Mouse (Mus musculus) stomach, embryonic 16.5 days (tissue): ENCODE measurements around the gene Eif1. TPM values are rescaled to one million over a fixed set of nuclear protein-coding genes. Genes with fewer than 3 reads are reported as not detected.
A peak's percentile ranks its signal among the peaks of the same experiment; 100 is the strongest.

Experiments used
- ATAC-seq: fragments of 200-750 bp; cut with Nextera tagmentation; 2 replicates; pipeline ENCODE4 v1.8.0; 2017; ENCODE audit warnings: moderate number of reproducible peaks, moderate TSS enrichment; ENCODE audit not compliant: insufficient read depth, low FRiP score
- H3K27ac ChIP-seq: fragments of 300-500 bp; sonication (generic); 2 replicates; pipeline ENCODE4 v1.5.1; 2014; ENCODE audit warnings: low read length
- H3K27me3 ChIP-seq: fragments of 300-500 bp; sonication (generic); 2 replicates; pipeline ENCODE4 v1.6.1; 2014; ENCODE audit warnings: low read length, control low read depth, mixed read lengths; ENCODE audit not compliant: control insufficient read depth, insufficient read depth
- H3K36me3 ChIP-seq: fragments of 300-500 bp; sonication (generic); 2 replicates; pipeline ENCODE4 v1.6.1; 2014; ENCODE audit warnings: low read length; ENCODE audit not compliant: control insufficient read depth, insufficient read depth
- H3K4me1 ChIP-seq: fragments of 300-500 bp; sonication (generic); 2 replicates; pipeline ENCODE4 v1.6.1; 2014; ENCODE audit warnings: low read length, control low read depth, mixed read lengths; ENCODE audit not compliant: control insufficient read depth, insufficient read depth
- H3K4me2 ChIP-seq: fragments of 300-500 bp; sonication (generic); 2 replicates; pipeline ENCODE4 v1.6.1; 2014; ENCODE audit warnings: low read depth, low read length, mixed read lengths
- H3K4me3 ChIP-seq: fragments of 300-500 bp; sonication (generic); replicated peaks from 2 replicates; pipeline ENCODE4 v1.5.1; 2014; ENCODE audit warnings: mild to moderate bottlenecking, low read length
- H3K9ac ChIP-seq: fragments of 300-500 bp; sonication (generic); 2 replicates; pipeline ENCODE4 v1.6.1; 2014; ENCODE audit warnings: low read length
- H3K9me3 ChIP-seq: fragments of 300-500 bp; sonication (generic); replicated peaks from 2 replicates; pipeline ENCODE4 v1.6.1; 2016; ENCODE audit warnings: low read length, control low read depth; ENCODE audit not compliant: control insufficient read depth
- WGBS: fragments of 180-500 bp; shearing (Covaris S2); extraction: QIAGEN DNeasy Blood & Tissue Kit; methylation state at CpG from one replicate; pipeline ENCODE4 v1.1.7; 2014; 5-methylcytosine and 5-hydroxymethylcytosine counted together
- polyA plus RNA-seq: library from polyadenylated mRNA; unstranded; fragments of >200 nt; fragmentation: Nextera tagmentation; extraction: Ambion mirVana; gene quantifications from 2 replicates; pipeline ENCODE4 v1.2.1, GENCODE M21; 2015

Gene Eif1
- 1,614 and 1,638 TPM in 2 replicates for polyA plus RNA-seq

DNA sequence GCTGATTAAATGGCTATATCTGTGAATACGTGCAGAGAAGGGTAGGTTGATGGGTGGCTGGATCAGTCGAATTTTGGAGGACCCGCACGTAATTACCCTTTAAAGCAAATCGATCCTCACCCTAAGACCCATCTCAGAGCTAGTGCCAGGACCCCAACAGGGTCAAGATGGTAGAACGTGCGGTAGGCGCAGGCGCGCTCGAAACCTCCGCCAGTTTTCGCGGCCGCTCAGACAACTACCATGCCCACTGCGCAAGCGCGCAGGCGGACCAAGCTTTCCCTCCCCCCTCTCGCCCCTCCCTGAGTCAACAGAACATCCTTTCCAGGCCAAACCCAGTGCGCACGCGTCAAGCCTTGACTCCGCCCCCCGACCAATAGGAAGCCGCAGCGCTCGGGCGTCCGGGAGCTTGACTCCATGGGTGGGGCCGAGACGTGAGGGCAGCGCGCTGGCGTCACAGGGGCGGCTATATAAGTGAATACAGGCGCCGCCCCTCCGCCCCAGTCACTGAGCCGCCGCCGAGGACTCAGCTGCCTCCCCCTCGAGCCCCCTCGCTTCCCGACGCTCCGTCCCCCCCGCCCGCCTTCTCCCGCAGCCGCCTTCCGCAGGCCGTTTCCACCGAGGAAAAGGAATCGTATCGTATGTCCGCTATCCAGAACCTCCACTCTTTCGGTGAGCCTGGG is at the start of gene Eif1:
TSS of gene Eif1 (plus strand) at position 394 of the 680 bp plus-strand sequence.
- Histone ChIP-seq H3K27ac (peak within 1 kb of the TSS; percentile 100), H3K36me3 (peaks cover 14% of the 10 kb centered on the region), H3K9ac (peak within 1 kb of the TSS; percentile 98), H3K4me2 (peak within 1 kb of the TSS; percentile 84), H3K4me3 (peak within 1 kb of the TSS; percentile 79), H3K4me1 (peaks cover 3% of the 10 kb centered on the region), H3K9me3 (no peaks in the 10 kb centered on the region), H3K27me3 (no peaks in the 10 kb centered on the region)
- ATAC-seq = peak; percentile 91
- under 1% methylated on average over 56 of the region's 58 CpGs for WGBS

DNA sequence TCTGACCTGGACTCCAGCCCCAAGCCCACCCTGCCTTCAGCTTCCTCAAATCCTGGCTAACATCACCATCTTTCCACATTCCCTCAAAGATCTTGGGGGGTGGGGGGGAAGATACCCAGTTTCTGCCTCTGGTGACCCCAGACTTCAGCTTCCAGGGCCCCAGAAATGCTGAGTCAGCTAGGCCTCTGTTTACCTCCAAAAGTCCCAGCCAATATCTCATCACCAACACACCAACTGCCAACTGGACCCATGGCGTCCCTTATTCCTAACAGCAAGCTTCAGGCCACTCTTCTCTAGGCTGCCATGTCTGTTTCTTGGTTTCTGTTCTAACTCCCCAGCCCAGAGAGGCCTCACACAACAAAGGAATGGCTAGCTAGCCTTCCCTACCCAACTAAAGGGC is 47.8 kb upstream of the Eif1 start:
- H3K27me3 ChIP-seq = no peaks in the 10 kb centered on the region
- peaks cover 3% of the 10 kb centered on the region; the same call in 1 of the 2 replicates for H3K4me1 ChIP-seq
- H3K4me2 ChIP-seq = no peak overlapping the region
- no peaks in the 10 kb centered on the region for H3K9me3 ChIP-seq
- H3K27ac ChIP-seq = no peak overlapping the region
- H3K4me3 ChIP-seq = no peak overlapping the region
- H3K9ac ChIP-seq = no peak overlapping the region
- H3K36me3 ChIP-seq = no peaks in the 10 kb centered on the region
- no peak for ATAC-seq
- WGBS = 86% methylated on average over 1 of the region's 1 CpGs

DNA sequence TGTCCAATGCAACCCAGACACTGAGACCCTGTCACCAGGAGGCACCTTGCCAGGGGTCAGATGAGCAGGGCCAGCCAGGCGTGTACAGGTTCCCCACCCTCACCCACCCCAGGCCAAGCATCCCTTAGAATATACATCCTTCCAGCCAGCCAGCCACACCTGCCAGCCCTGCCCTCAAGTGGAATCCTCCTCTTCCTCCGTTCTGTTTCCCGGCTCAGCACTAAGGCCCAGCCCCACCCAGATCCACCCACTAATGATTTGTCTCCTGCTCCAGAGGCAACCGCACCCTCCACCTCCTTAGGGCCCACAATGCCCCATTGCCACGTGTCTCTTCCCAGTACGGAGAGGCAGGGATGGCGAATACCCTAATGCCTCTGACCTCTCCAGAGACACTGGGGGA is 45.0 kb upstream of the Eif1 start:
- Histone ChIP-seq H3K4me3 (no peak overlapping the region), H3K9me3 (no peaks in the 10 kb centered on the region), H3K4me1 (peaks cover 3% of the 10 kb centered on the region; the same call in 1 of the 2 replicates), H3K27me3 (no peaks in the 10 kb centered on the region), H3K27ac (no peak overlapping the region), H3K4me2 (no peak overlapping the region), H3K9ac (no peak overlapping the region), H3K36me3 (no peaks in the 10 kb centered on the region)
- no peak for ATAC-seq
- WGBS = 52% methylated on average over 7 of the region's 7 CpGs

DNA sequence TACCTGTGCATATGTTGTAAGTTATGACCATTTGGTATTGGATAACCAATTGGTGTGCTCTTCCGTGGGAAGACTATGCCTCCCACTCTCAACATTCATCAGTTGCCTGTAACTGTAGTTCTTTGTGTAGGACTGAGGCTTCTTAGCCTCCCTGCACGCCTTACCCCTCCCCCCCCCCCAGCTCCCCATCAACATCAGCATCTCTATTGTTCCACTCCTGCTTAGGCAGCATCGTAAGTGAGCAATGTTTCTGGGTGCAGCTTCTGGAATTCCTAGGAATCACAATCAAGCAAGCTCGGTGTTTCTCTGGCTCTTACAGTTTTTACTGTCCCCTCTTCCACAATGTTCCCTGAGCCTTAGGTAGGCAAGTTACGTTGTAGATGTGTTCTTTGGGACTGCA is 44.2 kb upstream of the Eif1 start:
- Histone ChIP-seq H3K4me2 (no peak overlapping the region), H3K9ac (no peak overlapping the region), H3K4me3 (no peak overlapping the region), H3K36me3 (no peaks in the 10 kb centered on the region), H3K9me3 (no peaks in the 10 kb centered on the region), H3K27me3 (no peaks in the 10 kb centered on the region), H3K4me1 (peaks cover 3% of the 10 kb centered on the region; the same call in 1 of the 2 replicates), H3K27ac (no peak overlapping the region)
- WGBS = 48% methylated on average over 5 of the region's 5 CpGs
- no peak for ATAC-seq

DNA sequence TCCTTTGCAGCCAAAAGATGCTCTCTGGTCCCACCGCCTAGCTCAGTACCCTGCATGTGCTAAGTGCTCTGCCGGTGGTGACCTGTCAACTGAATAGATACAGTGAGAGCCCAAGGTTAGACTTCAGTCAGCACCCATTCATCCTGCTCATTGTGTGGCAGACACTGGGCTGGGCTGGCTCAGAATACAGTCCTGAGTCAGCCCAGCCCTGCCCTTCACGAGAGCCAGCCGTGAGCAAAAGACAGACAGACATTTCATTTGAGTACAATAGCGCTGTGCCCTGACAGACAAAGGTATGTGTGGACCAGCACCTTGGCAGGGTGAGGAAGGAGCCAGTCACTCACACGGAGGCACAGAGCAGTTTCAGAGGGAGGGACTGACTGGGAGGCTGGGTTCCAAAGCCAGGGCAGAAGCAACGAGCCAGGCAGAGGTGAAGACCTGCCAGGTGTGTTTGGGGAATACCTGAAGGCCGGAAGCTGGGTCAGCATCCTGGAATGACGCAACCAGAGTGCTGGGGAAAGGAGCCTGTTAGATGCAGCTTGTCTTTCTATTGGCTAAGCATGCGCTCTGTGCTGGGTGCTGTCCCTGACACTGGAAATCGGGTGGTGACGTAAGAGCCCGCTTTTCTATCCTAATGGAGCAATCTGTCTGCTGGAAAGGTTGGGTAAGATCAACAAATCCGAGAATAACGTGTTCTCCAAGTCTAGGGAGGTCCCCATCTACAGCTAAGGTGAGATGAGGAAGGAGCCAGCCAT is 41.8 kb upstream of the Eif1 start:
- ATAC-seq = no peak
- Histone ChIP-seq H3K27me3 (no peaks in the 10 kb centered on the region), H3K9ac (no peak overlapping the region), H3K9me3 (no peaks in the 10 kb centered on the region), H3K36me3 (no peaks in the 10 kb centered on the region), H3K4me1 (peaks cover 3% of the 10 kb centered on the region; the same call in 1 of the 2 replicates), H3K4me3 (no peak overlapping the region), H3K27ac (peak overlapping the region; percentile 4; the same call in 1 of the 2 replicates), H3K4me2 (no peak overlapping the region)
- WGBS = 51% methylated on average over 15 of the region's 15 CpGs

DNA sequence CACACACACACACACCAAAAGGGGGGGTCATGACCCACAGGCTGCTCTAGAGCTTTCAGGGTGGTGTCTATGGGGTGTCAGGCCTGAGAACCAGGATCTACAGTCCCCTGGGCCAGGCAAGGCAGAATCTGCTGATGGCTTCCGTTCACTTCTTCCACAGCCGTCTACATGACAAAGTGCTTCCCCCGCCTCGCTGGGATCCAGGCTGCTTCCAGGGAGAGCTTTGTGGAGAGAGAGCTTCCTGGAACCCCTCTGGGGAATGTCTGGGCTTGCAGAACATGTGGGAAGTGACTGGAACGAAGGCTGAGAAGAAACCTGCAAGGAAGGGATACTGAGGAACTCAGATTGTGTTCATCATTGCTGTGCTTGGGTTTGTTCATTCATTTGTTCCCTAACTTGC is 40.9 kb upstream of the Eif1 start:
- WGBS = 38% methylated on average over 5 of the region's 5 CpGs
- no peaks in the 10 kb centered on the region for H3K36me3 ChIP-seq

DNA sequence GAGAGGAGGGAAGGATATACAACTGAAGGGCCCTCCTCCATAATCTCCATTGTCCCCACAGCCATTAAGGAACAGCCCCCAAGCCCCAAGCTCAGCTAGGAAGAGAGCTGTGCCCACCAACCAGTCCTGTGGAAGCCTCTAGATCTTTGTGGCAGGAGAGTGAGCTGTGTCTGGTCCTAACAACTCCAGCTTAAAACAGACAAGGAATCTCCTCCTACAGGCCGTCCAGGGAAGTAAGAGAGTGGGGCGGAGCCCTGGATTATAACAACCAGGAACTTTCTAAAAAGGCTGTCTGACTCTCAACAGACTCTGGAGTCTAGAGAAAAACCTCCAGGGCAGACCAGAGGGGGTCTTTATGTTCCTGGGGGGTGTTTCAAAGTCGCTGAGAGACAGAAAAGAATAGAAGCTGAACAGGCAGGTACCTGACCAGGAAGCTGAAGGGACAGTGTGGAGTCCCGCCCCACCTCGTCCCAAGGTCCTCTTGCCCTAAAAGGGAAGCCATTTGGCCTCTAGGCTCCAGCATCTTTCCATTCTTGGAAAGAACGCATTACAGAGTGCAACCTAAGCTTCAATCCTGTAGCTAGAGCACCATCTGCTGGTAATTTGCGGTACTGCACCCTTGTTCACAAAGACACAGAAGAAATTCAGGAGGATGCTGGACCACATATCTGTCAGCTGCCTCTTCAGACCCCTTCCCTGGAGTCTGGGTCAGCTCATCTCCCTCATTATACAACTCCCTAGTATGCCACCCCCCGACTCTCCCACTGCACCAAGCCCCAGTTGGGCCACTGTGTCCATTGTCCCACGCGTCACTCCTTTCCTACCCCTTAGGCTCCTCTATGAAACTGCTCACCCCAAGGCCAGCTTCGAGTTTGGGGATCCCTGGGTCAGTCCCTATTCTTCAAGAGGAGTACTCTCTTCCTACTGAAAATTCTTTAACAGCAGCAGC is 37.8 kb upstream of the Eif1 start:
- H3K9ac ChIP-seq = no peak overlapping the region
- H3K27me3 ChIP-seq = no peaks in the 10 kb centered on the region
- no peak overlapping the region for H3K27ac ChIP-seq
- no peak for ATAC-seq
- H3K36me3 ChIP-seq = no peaks in the 10 kb centered on the region
- no peak overlapping the region for H3K4me3 ChIP-seq
- no peaks in the 10 kb centered on the region for H3K9me3 ChIP-seq
- H3K4me2 ChIP-seq = no peak overlapping the region
- H3K4me1 ChIP-seq = no peaks in the 10 kb centered on the region; the same call in 1 of the 2 replicates
- 19% methylated on average over 11 of the region's 11 CpGs for WGBS

More for the DNA sequence above, 40.9 kb upstream of the Eif1 start:
- Histone ChIP-seq H3K4me1 (peaks cover 1% of the 10 kb centered on the region; the same call in 1 of the 2 replicates), H3K9ac (no peak overlapping the region), H3K27me3 (no peaks in the 10 kb centered on the region), H3K4me2 (no peak overlapping the region), H3K27ac (no peak overlapping the region), H3K9me3 (no peaks in the 10 kb centered on the region), H3K4me3 (no peak overlapping the region)
- ATAC-seq = no peak

DNA sequence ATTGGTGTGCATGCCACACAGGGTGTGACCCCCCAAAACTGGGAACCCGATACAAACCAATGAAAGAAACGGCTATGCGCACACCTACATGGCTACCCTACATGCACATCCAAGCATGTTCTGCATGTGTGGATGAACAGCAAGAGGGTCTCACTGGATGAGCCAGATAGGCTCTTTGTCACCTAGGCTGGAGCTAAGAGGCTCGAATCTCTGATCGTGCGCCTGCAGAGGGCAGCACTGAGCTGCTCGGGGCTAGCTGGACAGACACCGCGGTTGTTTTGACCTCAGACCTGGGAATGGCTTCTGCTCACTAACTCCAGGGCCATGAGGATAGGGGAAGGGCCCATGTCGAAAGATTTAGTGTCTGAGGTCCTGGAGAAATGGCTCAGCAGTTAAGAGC is 37.1 kb upstream of the Eif1 start:
- Histone ChIP-seq H3K4me2 (no peak overlapping the region), H3K36me3 (no peaks in the 10 kb centered on the region), H3K27me3 (no peaks in the 10 kb centered on the region), H3K9ac (no peak overlapping the region), H3K4me3 (no peak overlapping the region), H3K9me3 (no peaks in the 10 kb centered on the region), H3K27ac (no peak overlapping the region), H3K4me1 (peaks cover 4% of the 10 kb centered on the region; the same call in 1 of the 2 replicates)
- ATAC-seq = no peak
- 24% methylated on average over 10 of the region's 10 CpGs for WGBS
